Mouse (Mus musculus): ENCODE measurements around the gene Cdkl5. TPM values are rescaled to one million over a fixed set of nuclear protein-coding genes. Genes with fewer than 3 reads are reported as not detected.
A peak's percentile ranks its signal among the peaks of the same experiment; 100 is the strongest.
"Not testable (repeated sequence)": the region's sequence is repeated elsewhere in the genome, so short reads cannot be mapped to it uniquely, and the experiment has no call there.

Cdkl5 gene
- total RNA-seq, 2 experiments from 2014 or later: 150 to 159 TPM

GRCm38 (mm10) chrX:160930656-160931055 is 63.8 kb downstream of the Cdkl5 start:
- intact Hi-C loops (cut with DNase I): no loop called here
- DNase-seq (ENCODE audit: low spot score in 2 of 2): no peak

- intact Hi-C loops (cut with DNase I): no loop called here
- no peak for DNase-seq (ENCODE audit: low spot score in 2 of 2)
These were observed 65.6 kb downstream of the Cdkl5 start for GRCm38 (mm10) chrX:160928870-160929269.

- intact Hi-C loops (cut with DNase I): no loop called here
- no peak for DNase-seq (ENCODE audit: low spot score in 2 of 2)
These were observed 75.4 kb downstream of the Cdkl5 start for GRCm38 (mm10) chrX:160919022-160919637.

- intact Hi-C loops (cut with DNase I): no loop called here
- DNase-seq (ENCODE audit: low spot score in 2 of 2): peak in 1 of 2 experiments; percentile 9
These were observed 87.6 kb downstream of the Cdkl5 start, which contains the start of gene Gja6 for GRCm38 (mm10) chrX:160906952-160907351. Gene Gja6 (minus strand): TSS chrX:160907052.

- DNase-seq (ENCODE audit: low spot score in 2 of 2): peak in 1 of 2 experiments; percentile 46
- intact Hi-C loops (cut with DNase I): no loop called here
These were observed 88.0 kb downstream of the Cdkl5 start for GRCm38 (mm10) chrX:160906477-160906876.

- DNase-seq (ENCODE audit: low spot score in 2 of 2): no peak
- intact Hi-C loops (cut with DNase I): no loop called here
These were observed 88.6 kb downstream of the Cdkl5 start for GRCm38 (mm10) chrX:160905913-160906312.

- intact Hi-C loops (cut with DNase I): no loop called here
These were observed 89.3 kb downstream of the Cdkl5 start for GRCm38 (mm10) chrX:160905041-160905678.

GRCm38 (mm10) chrX:160901118-160901517 is 93.4 kb downstream of the Cdkl5 start:
- no peak for DNase-seq (ENCODE audit: low spot score in 2 of 2)
- intact Hi-C loops (cut with DNase I): no loop called here

More at GRCm38 (mm10) chrX:160905041-160905678, 89.3 kb downstream of the Cdkl5 start:
- DNase-seq (ENCODE audit: low spot score in 2 of 2): peak in 1 of 2 experiments; percentile 42

GRCm38 (mm10) chrX:160892077-160892476 is 102.4 kb downstream of the Cdkl5 start:
- no peak for DNase-seq (ENCODE audit: low spot score in 2 of 2)
- intact Hi-C loops (cut with DNase I): no loop called here

GRCm38 (mm10) chrX:160886301-160886700 is 108.2 kb downstream of the Cdkl5 start:
- no peak for DNase-seq (ENCODE audit: low spot score in 2 of 2)
- intact Hi-C loops (cut with DNase I): no loop called here

GRCm38 (mm10) chrX:160866576-160866975 is 127.9 kb downstream of the Cdkl5 start:
- intact Hi-C loops (cut with DNase I): no loop called here
- DNase-seq (ENCODE audit: low spot score in 2 of 2): peak in 1 of 2 experiments; percentile 37

- intact Hi-C loops (cut with DNase I): no loop called here
- no peak for DNase-seq (ENCODE audit: low spot score in 2 of 2)
These were observed 129.5 kb downstream of the Cdkl5 start for GRCm38 (mm10) chrX:160865022-160865421.

- intact Hi-C loops (cut with DNase I): no loop called here
- no peak for DNase-seq (ENCODE audit: low spot score in 2 of 2)
These were observed 130.7 kb downstream of the Cdkl5 start for GRCm38 (mm10) chrX:160863689-160864383.

- no peak for DNase-seq (ENCODE audit: low spot score in 2 of 2)
- intact Hi-C loops (cut with DNase I): no loop called here
These were observed 186.3 kb downstream of the Cdkl5 start for GRCm38 (mm10) chrX:160808226-160808625.

GRCm38 (mm10) chrX:160804409-160805150 is 189.9 kb downstream of the Cdkl5 start:
- DNase-seq (ENCODE audit: low spot score in 2 of 2): peak in 1 of 2 experiments; percentile 55
- intact Hi-C loops (cut with DNase I): no loop called here

- DNase-seq (ENCODE audit: low spot score in 2 of 2): no peak
- intact Hi-C loops (cut with DNase I): no loop called here
These were observed 199.6 kb downstream of the Cdkl5 start for GRCm38 (mm10) chrX:160794920-160795319.

- intact Hi-C loops (cut with DNase I): no loop called here
- DNase-seq (ENCODE audit: low spot score in 2 of 2): no peak
These were observed 212.2 kb downstream of the Cdkl5 start for GRCm38 (mm10) chrX:160782276-160782675.

- intact Hi-C loops (cut with DNase I): loop anchor here (5.0 to 10.0 kb wide), 2 partner anchors 186 to 222 kb away; partner anchors contain the start of gene Cdkl5
These were observed 221.5 kb downstream of the Cdkl5 start for GRCm38 (mm10) chrX:160773033-160773432.

GRCm38 (mm10) chrX:160769622-160770021 is 224.9 kb downstream of the Cdkl5 start:
- intact Hi-C loops (cut with DNase I): loop anchor here (5.0 to 10.0 kb wide), 3 partner anchors 182 to 265 kb away; partner anchors contain the start of genes Cdkl5 and Phka2
- DNase-seq (ENCODE audit: low spot score in 2 of 2): not testable (repeated sequence)

More at GRCm38 (mm10) chrX:160773033-160773432, 221.5 kb downstream of the Cdkl5 start:
- peak; percentile 13 to 72 for DNase-seq (ENCODE audit: low spot score in 2 of 2)

- intact Hi-C loops (cut with DNase I): loop anchor here (10.0 kb wide), 1 partner anchor 263 kb away; the partner anchor contains the start of gene Phka2
- no peak for DNase-seq (ENCODE audit: low spot score in 2 of 2)
These were observed 226.8 kb downstream of the Cdkl5 start, which contains the start of gene Rs1 for GRCm38 (mm10) chrX:160767713-160768112. Gene Rs1 (plus strand): TSS chrX:160768013.

Measured in left cerebral cortex, postnatal 25 days (tissue).